Mouse (Mus musculus) stomach, embryonic 16.5 days (tissue): Measurements from ENCODE around the gene Rcc1. TPM values are rescaled to one million over a fixed set of nuclear protein-coding genes. Genes with fewer than 3 reads are reported as not detected.

Experiments
- ATAC-seq: fragments of 200-750 bp; cut with Nextera tagmentation; 2 replicates; pipeline ENCODE4 v1.8.0; 2017; ENCODE audit warnings: moderate number of reproducible peaks, moderate TSS enrichment; ENCODE audit not compliant: insufficient read depth, low FRiP score
- H3K27ac ChIP-seq: fragments of 300-500 bp; sonication (generic); 2 replicates; pipeline ENCODE4 v1.5.1; 2014; ENCODE audit warnings: low read length
- H3K27me3 ChIP-seq: fragments of 300-500 bp; sonication (generic); 2 replicates; pipeline ENCODE4 v1.6.1; 2014; ENCODE audit warnings: low read length, control low read depth, mixed read lengths; ENCODE audit not compliant: control insufficient read depth, insufficient read depth
- H3K36me3 ChIP-seq: fragments of 300-500 bp; sonication (generic); 2 replicates; pipeline ENCODE4 v1.6.1; 2014; ENCODE audit warnings: low read length; ENCODE audit not compliant: control insufficient read depth, insufficient read depth
- H3K4me1 ChIP-seq: fragments of 300-500 bp; sonication (generic); 2 replicates; pipeline ENCODE4 v1.6.1; 2014; ENCODE audit warnings: low read length, control low read depth, mixed read lengths; ENCODE audit not compliant: control insufficient read depth, insufficient read depth
- H3K4me2 ChIP-seq: fragments of 300-500 bp; sonication (generic); 2 replicates; pipeline ENCODE4 v1.6.1; 2014; ENCODE audit warnings: low read depth, low read length, mixed read lengths
- H3K4me3 ChIP-seq: fragments of 300-500 bp; sonication (generic); replicated peaks from 2 replicates; pipeline ENCODE4 v1.5.1; 2014; ENCODE audit warnings: mild to moderate bottlenecking, low read length
- H3K9ac ChIP-seq: fragments of 300-500 bp; sonication (generic); 2 replicates; pipeline ENCODE4 v1.6.1; 2014; ENCODE audit warnings: low read length
- H3K9me3 ChIP-seq: fragments of 300-500 bp; sonication (generic); replicated peaks from 2 replicates; pipeline ENCODE4 v1.6.1; 2016; ENCODE audit warnings: low read length, control low read depth; ENCODE audit not compliant: control insufficient read depth
- WGBS: fragments of 180-500 bp; shearing (Covaris S2); extraction: QIAGEN DNeasy Blood & Tissue Kit; methylation state at CpG from one replicate; pipeline ENCODE4 v1.1.7; 2014; 5-methylcytosine and 5-hydroxymethylcytosine counted together
- polyA plus RNA-seq: library from polyadenylated mRNA; unstranded; fragments of >200 nt; fragmentation: Nextera tagmentation; extraction: Ambion mirVana; gene quantifications from 2 replicates; pipeline ENCODE4 v1.2.1, GENCODE M21; 2015

Rcc1 gene
- polyA plus RNA-seq, 1 experiment from 2014 or later = 64.0 TPM

DNA sequence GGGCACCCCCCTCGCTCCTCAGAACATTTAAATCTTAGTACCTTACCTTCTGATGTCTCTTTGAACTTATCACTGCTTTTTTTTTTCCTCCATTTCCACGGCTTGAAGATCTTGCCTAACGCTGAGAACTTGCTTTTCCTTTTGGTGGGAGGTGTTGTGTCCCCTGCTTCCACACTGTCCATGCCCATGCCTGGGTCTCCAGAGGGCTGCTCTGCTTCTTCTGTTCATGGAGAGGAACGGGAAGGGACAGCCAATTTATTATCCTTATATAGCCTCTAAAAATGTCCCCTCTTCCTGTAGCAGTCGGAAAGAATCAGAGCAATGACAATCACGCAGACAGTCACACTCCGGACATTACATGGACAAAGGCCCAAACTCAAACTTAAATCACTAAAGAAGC is 33.4 kb upstream of the Rcc1 start:
- H3K27me3 ChIP-seq = no peaks in the 10 kb centered on the region
- peaks cover 10% of the 10 kb centered on the region for H3K4me1 ChIP-seq
- H3K4me2 ChIP-seq = no peak overlapping the region
- no peak overlapping the region for H3K4me3 ChIP-seq
- H3K36me3 ChIP-seq = 0 out of 2 replicates have a peak, but pooled peaks cover 10% of the 10 kb centered on the region
- ATAC-seq = no peak
- H3K9ac ChIP-seq = no peak overlapping the region
- 77% methylated on average over 7 of the region's 7 CpGs for WGBS
- H3K9me3 ChIP-seq = no peaks in the 10 kb centered on the region
- H3K27ac ChIP-seq = no peak overlapping the region

DNA sequence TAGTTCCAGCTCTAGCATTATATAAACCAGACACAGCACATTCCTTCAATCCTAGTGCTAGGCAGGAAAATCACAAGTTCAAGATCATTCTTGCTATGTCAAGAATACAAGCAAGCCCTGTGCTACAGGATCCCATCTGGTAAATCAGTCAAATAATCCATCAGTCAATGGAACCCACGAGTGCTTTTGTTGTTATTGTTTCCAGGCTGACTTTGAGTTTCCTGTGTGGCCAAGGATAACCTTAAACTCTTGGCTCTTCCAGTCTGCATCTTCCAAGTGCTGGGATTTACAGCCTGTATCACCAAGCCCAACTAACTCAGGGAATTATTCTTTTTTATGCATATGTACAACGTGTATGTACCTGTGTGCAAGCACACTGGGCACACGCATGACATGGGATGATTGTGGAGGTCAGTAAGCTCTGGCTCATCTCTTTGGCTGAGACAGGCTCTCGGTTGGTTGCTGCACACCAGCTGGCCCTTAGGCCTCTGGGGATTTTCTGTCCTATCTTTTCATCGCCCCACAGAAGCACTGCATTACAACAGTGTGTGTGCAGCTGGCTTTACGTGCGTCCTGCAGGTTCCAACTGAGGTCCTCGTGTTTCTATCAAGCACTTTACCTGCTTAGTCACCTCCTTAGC is 32.5 kb upstream of the Rcc1 start:
- 82% methylated on average over 8 of the region's 8 CpGs for WGBS
- Histone ChIP-seq H3K9me3 (no peaks in the 10 kb centered on the region), H3K4me1 (peaks cover 10% of the 10 kb centered on the region)

DNA sequence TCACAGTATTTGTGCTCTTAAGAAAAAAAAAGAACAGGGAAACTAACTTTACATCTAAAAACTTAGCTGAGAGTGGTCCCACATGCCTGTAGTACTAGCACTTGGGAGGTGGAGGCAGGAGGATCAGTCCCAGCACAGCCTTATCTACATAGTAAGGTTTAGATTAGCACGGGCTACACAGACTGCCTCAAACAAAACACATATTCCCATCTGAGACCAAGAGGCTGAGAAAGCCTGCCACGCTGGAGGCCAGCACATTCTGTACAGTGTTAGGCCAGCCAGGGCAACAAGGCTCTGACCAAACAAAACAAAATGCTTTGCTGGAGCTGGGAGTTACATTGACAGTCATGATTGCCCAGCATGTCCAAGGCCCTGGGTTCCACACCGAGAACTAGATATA is 30.1 kb upstream of the Rcc1 start:
- H3K4me3 ChIP-seq = no peak overlapping the region
- 0 out of 2 replicates have a peak, but pooled peaks cover 10% of the 10 kb centered on the region for H3K36me3 ChIP-seq
- H3K9ac ChIP-seq = no peak overlapping the region
- no peaks in the 10 kb centered on the region for H3K9me3 ChIP-seq
- whole genome bisulfite sequencing = 74% methylated on average over 3 of the region's 3 CpGs
- no peaks in the 10 kb centered on the region for H3K27me3 ChIP-seq
- H3K4me1 ChIP-seq = peaks cover 6% of the 10 kb centered on the region; the same call in 1 of the 2 replicates
- no peak overlapping the region for H3K4me2 ChIP-seq
- ATAC-seq = no peak
- H3K27ac ChIP-seq = no peak overlapping the region

More for the DNA sequence above, 32.5 kb upstream of the Rcc1 start:
- Histone ChIP-seq H3K27ac (no peak overlapping the region), H3K36me3 (0 out of 2 replicates have a peak, but pooled peaks cover 10% of the 10 kb centered on the region), H3K4me3 (no peak overlapping the region), H3K4me2 (no peak overlapping the region), H3K27me3 (no peaks in the 10 kb centered on the region), H3K9ac (no peak overlapping the region)
- ATAC-seq = no peak

DNA sequence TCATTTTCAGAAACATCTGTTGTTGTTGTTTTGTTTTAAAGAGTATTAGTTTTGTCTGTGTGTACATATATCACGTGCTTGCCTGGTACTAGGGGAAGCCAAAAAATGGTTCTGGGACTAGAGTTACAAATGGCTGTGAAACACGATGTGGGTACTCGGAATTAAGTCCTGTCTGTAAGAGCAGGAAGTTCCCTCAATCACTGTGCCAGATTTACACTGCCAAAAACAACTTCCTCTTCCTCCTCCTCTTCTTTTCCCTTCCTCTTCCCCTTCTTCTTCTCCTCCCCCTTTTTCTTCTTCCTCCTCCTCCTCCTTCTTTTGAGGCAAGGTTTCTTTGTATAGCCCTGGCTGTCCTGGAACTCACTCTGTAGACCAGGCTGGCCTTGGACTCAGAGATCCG is 28.9 kb upstream of the Rcc1 start:
- H3K4me3 ChIP-seq = no peak overlapping the region
- H3K4me1 ChIP-seq = peaks cover 2% of the 10 kb centered on the region; the same call in 1 of the 2 replicates
- H3K4me2 ChIP-seq = no peak overlapping the region
- H3K9me3 ChIP-seq = no peaks in the 10 kb centered on the region
- WGBS = 82% methylated on average over 4 of the region's 4 CpGs
- peaks cover 13% of the 10 kb centered on the region; the same call in 1 of the 2 replicates for H3K36me3 ChIP-seq
- H3K9ac ChIP-seq = no peak overlapping the region
- H3K27me3 ChIP-seq = no peaks in the 10 kb centered on the region
- no peak overlapping the region for H3K27ac ChIP-seq
- no peak for ATAC-seq

DNA sequence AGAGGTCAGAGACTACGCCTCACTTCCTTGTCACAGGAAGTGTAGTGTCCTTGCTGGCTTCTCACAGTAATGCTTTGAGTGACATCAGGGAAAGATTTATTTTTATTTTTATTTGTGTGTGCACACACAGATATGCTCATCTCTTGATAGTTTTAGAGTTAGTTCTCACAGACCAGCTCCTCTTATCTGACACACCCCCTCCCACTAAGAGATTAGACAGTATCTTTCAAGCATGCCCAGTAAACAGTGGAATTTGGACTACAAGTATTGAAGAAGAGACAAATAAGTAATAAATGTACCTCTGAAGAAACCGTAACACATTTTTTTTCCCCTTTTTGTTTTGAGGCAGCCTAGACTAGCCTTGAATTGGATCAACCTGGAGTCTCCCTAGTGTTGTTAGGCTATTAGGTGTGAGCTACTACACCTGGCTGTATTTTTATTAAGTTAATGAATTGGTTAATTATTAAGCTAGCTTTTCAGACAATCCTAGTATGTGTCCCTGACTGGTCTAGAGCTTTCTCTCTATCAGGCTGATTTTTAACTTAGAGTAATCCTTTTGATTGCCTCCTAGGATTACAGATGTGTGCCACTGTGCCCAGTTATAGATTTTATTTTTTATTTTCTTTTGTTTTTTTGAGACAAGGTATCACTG is 27.7 kb upstream of the Rcc1 start:
- WGBS = 82% methylated on average over 2 of the region's 2 CpGs
- peaks cover 12% of the 10 kb centered on the region; the same call in 1 of the 2 replicates for H3K36me3 ChIP-seq
- no peak overlapping the region for H3K4me3 ChIP-seq
- H3K4me2 ChIP-seq = no peak overlapping the region
- no peaks in the 10 kb centered on the region for H3K27me3 ChIP-seq
- H3K4me1 ChIP-seq = peaks cover 2% of the 10 kb centered on the region; the same call in 1 of the 2 replicates
- no peak overlapping the region for H3K27ac ChIP-seq
- no peak overlapping the region for H3K9ac ChIP-seq
- no peak for ATAC-seq
- no peaks in the 10 kb centered on the region for H3K9me3 ChIP-seq

DNA sequence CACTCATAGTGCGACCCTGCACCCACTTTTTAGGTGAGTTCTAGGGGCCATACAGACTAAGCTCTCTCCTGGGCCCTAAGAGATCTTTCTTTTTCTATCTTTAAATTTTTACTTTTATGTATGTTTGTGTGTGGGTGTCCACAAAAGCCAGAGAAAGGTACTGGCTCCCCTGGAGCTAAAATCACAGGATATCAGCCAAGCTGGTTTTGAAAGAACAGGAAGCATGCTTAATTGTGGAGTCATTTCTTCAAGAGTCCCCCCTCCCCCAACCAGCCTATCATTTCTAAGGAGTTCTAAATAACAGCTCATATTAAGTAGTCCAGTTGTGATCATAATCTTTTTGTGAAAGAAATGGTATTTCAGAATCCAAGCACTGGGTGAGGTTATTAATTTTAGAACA is 20.4 kb upstream of the Rcc1 start:
- Histone ChIP-seq H3K9me3 (no peaks in the 10 kb centered on the region), H3K4me1 (no peaks in the 10 kb centered on the region), H3K27ac (no peak overlapping the region), H3K4me3 (no peak overlapping the region), H3K9ac (no peak overlapping the region), H3K4me2 (no peak overlapping the region), H3K36me3 (peaks cover 10% of the 10 kb centered on the region; the same call in 1 of the 2 replicates), H3K27me3 (no peaks in the 10 kb centered on the region)
- no peak for ATAC-seq
- 95% methylated on average over 1 of the region's 1 CpGs for WGBS

DNA sequence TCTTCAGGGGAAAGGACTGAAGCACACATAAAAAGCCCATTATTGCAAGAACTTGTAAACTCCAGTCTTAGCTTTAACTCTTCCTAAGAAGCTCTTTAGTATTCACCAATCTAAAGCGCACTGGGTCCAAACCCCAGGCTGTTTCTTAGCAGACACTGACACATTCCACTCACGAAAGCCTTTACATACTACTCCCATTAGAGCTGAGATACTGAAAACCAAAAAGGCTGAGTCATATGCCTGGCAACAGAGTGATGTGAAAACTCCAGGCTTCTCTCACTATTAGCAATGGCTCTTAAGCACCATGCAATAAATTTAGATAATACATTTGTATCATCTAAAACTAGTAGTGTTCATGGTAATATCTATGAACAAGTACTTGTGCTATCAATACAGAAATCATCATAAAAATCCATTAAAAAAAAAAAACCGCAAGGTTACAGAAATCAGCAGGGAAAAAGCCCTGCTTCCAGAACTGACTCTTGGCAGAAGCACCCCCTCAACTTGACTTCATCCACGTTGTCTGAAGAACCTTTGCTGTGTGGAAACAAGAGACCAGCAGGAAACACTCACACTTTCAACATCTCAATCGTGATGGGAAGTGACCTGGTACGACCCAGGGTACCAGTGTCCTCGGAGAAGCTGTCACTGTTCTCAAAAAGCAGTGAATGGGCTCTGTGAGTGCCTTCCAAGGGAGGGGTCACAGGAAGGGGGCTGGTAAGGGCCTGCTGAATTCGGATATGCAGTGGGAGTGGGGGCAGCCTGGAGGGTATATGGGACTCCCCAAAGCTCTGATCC is 16.7 kb upstream of the Rcc1 start:
- H3K27me3 ChIP-seq = no peaks in the 10 kb centered on the region
- H3K4me3 ChIP-seq = no peak overlapping the region
- ATAC-seq = no peak
- H3K9ac ChIP-seq = no peak overlapping the region
- WGBS = 85% methylated on average over 8 of the region's 8 CpGs
- H3K9me3 ChIP-seq = no peaks in the 10 kb centered on the region
- no peak overlapping the region for H3K4me2 ChIP-seq
- H3K27ac ChIP-seq = no peak overlapping the region
- H3K36me3 ChIP-seq = peaks cover 11% of the 10 kb centered on the region; the same call in 1 of the 2 replicates
- no peaks in the 10 kb centered on the region for H3K4me1 ChIP-seq

DNA sequence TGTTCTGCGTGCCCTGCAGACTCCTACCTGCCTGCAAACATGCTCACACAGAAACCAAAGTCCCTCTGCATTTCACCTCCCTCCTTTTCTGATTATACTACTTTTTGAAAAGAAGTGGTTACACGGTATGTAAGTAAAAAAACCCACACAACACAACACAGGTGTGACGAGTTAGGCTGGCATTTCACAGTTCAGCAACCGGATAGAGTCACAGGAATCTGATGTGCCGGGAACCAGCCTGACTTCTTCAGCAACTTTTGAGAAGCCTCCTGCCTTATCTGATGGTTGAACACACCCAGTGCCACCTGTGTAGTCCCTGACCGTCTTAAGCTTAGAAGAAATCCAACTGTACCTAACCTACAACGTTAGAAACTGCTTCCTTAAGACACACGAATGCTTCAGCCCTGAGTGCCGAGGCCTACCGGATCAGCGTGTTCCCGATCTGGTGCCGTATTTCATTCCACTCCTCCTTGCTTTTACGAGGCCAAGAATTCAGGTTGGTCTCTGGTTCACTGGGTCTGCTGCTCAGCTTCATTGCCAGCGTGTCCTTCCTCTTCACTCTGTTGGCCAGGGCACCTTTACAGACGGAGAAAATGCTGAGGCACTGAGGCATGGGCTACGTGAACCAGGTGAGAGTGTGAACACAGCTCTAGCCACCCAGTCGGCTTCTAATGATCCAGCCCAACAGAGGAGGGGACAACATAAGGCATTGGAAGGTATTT is 14.2 kb upstream of the Rcc1 start:
- Histone ChIP-seq H3K4me3 (no peak overlapping the region), H3K4me1 (no peaks in the 10 kb centered on the region), H3K9me3 (no peaks in the 10 kb centered on the region), H3K27ac (no peak overlapping the region), H3K27me3 (no peaks in the 10 kb centered on the region), H3K4me2 (no peak overlapping the region), H3K36me3 (peaks cover 18% of the 10 kb centered on the region; the same call in 1 of the 2 replicates), H3K9ac (no peak overlapping the region)
- no peak for ATAC-seq
- 90% methylated on average over 18 of the region's 18 CpGs for WGBS
